Mouse (Mus musculus): ENCODE measurements around the gene Gm6710. TPM values are rescaled to one million over a fixed set of nuclear protein-coding genes. Genes with fewer than 3 reads are reported as not detected.

Gm6710 gene
- 1 to 10 TPM; 4.3 to 7.4 TPM for total RNA-seq (2023)

GRCm38 (mm10) chr2:175869024-175869423 lies at the start of gene Gm6710:
Gm6710 (plus strand) TSS chr2:175869219.

Other genes starting within 250 kb of the Gm6710 start
- gene Gm11007, start 225.2 kb upstream of the Gm6710 start, total RNA-seq (2023): not detected
- not detected for gene Zfp969, start 165.6 kb upstream of the Gm6710 start, total RNA-seq (2023)
- not detected for gene Gm2007, start 127.7 kb upstream of the Gm6710 start, total RNA-seq (2023)
- gene Gm14288, start 68.1 kb upstream of the Gm6710 start, total RNA-seq (2023): 1 to 10 TPM in 1 of 2 experiments, not detected in 1; 5.3 TPM
- gene Zfp966, start 61.9 kb downstream of the Gm6710 start, total RNA-seq (2023): 1 to 10 TPM; 6.6 to 7.4 TPM
- 1 to 10 TPM; 3.1 to 4.6 TPM for gene Gm2026, start 96.1 kb downstream of the Gm6710 start, total RNA-seq (2023)